Mouse (Mus musculus) MN1 (cell line): ENCODE measurements at regions not wholly inside any gene's neighbourhood (a gene's known extent, or its start where the extent isn't known, plus 50 kb on each side); places are given as distances from the start of the nearest gene placed in this dataset.

Experiments
- DNase-seq: peaks from one replicate; pipeline ENCODE4 v3.0.0-alpha.2; 2016; ENCODE audit warnings: low spot score

- DNase-seq: no peak
Measured at GRCm38 (mm10) chr2:178596312-178597083, 166.2 kb downstream of the Cdh26 start.

- DNase-seq: no peak
Measured at GRCm38 (mm10) chr2:178597084-178597470, 166.7 kb downstream of the Cdh26 start.

GRCm38 (mm10) chr2:178598371-178598770 lies 168.0 kb downstream of the Cdh26 start:
- DNase-seq: no peak

GRCm38 (mm10) chr2:178598836-178599235 lies 168.5 kb downstream of the Cdh26 start:
- DNase-seq: no peak

GRCm38 (mm10) chr2:178603443-178603842 lies 173.1 kb downstream of the Cdh26 start:
- no peak for DNase-seq

GRCm38 (mm10) chr2:178606733-178607132 lies 176.4 kb downstream of the Cdh26 start:
- DNase-seq: no peak

GRCm38 (mm10) chr2:178610211-178610975 lies 180.1 kb downstream of the Cdh26 start:
- no peak for DNase-seq

- DNase-seq: no peak
Measured at GRCm38 (mm10) chr2:178614761-178615160, 184.4 kb downstream of the Cdh26 start.

GRCm38 (mm10) chr2:178622801-178623200 lies 192.5 kb downstream of the Cdh26 start:
- no peak for DNase-seq

- no peak for DNase-seq
Measured at GRCm38 (mm10) chr2:178624475-178624874, 194.1 kb downstream of the Cdh26 start.

- no peak for DNase-seq
Measured at GRCm38 (mm10) chr2:178624907-178625306, 194.6 kb downstream of the Cdh26 start.

GRCm38 (mm10) chr2:178629756-178630155 lies 199.4 kb downstream of the Cdh26 start:
- DNase-seq: no peak

GRCm38 (mm10) chr2:178630511-178630910 lies 200.2 kb downstream of the Cdh26 start:
- DNase-seq: no peak

GRCm38 (mm10) chr2:178631336-178631735 lies 201.0 kb downstream of the Cdh26 start:
- DNase-seq: no peak

GRCm38 (mm10) chr2:178631966-178632365 lies 201.6 kb downstream of the Cdh26 start:
- no peak for DNase-seq

GRCm38 (mm10) chr2:178632831-178633585 lies 202.7 kb downstream of the Cdh26 start:
- no peak for DNase-seq

- DNase-seq: no peak
Measured at GRCm38 (mm10) chr2:178634116-178634515, 203.8 kb downstream of the Cdh26 start.

- DNase-seq: no peak
Measured at GRCm38 (mm10) chr2:178635685-178636084, 205.4 kb downstream of the Cdh26 start.

- DNase-seq: no peak
Measured at GRCm38 (mm10) chr2:178636901-178637300, 206.6 kb downstream of the Cdh26 start.

- DNase-seq: no peak
Measured at GRCm38 (mm10) chr2:178642137-178643052, 212.1 kb downstream of the Cdh26 start.

GRCm38 (mm10) chr2:178643053-178643402 lies 212.7 kb downstream of the Cdh26 start:
- DNase-seq: no peak

GRCm38 (mm10) chr2:178643841-178644240 lies 213.5 kb downstream of the Cdh26 start:
- no peak for DNase-seq
